Mouse (Mus musculus) heart, adult 2 months (tissue): ENCODE measurements around the gene 3110082I17Rik.

ENCODE experiments used
- CTCF ChIP-seq: fragments of 200-600 bp; IDR thresholded peaks from 2 replicates; pipeline ENCODE4 v1.8.1; 2022; ENCODE audit warnings: antibody characterized with exemption, mild to moderate bottlenecking, moderate library complexity
- EP300 ChIP-seq: fragments of 200-500 bp; IDR thresholded peaks from 2 replicates; pipeline ENCODE4 v1.6.1; 2011; ENCODE audit warnings: low read depth, low read length, control low read depth; ENCODE audit not compliant: insufficient read depth

DNA sequence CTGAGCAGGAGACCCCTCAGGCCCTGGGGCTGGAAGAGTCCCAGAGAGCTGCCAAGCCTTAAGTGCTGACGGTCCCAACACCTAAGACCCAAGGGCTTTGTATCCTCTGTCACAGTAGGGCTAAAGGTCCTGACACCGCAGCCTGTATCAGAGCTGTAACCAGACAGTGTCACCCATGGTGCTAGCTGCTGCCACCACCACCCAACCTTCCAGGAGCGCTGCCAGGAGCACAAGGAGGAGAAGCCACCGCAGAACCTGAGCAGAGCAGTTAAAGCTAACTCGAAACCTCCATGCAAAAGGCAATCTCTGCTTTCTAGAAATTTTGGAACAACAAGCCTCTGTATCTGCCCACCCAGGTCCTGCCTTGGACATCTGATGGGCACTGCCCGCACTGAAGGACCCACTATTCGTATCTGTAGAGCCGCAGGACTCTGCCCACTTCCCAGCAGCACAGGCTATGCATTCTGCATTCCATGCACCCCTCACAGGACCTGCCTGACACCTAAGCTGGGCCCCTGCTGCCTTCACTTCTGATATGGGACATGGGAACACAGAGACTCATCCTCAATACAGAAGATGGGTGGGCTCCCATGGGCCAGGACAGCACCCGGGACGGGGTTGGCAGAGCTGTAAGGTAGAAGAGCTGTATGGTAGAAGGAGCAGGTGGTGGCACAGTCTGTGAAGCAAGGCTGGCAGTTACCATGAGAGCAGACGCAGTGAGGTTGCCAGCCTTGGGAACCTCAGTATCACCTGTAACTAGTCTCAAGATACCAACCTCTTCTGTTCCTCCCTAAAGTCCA lies 19.2 kb downstream of the 3110082I17Rik start:
- TF ChIP-seq CTCF = no peak
- no peak for TF ChIP-seq EP300
